Mouse (Mus musculus) lung, postnatal 14 days (tissue): ENCODE measurements at regions not wholly inside any gene's neighbourhood (a gene's known extent, or its start where the extent isn't known, plus 50 kb on each side); places are given as distances from the start of the nearest gene placed in this dataset.
"Not testable (repeated sequence)": the region's sequence is repeated elsewhere in the genome, so short reads cannot be mapped to it uniquely, and the experiment has no call there.

ENCODE experiments used
- DNase-seq: peaks from one replicate; pipeline ENCODE4 v3.0.0; 2021

GRCm38 (mm10) chr3:7079073-7079472 lies 458.8 kb upstream of the 1700008P02Rik start:
- no peak for DNase-seq

DNA sequence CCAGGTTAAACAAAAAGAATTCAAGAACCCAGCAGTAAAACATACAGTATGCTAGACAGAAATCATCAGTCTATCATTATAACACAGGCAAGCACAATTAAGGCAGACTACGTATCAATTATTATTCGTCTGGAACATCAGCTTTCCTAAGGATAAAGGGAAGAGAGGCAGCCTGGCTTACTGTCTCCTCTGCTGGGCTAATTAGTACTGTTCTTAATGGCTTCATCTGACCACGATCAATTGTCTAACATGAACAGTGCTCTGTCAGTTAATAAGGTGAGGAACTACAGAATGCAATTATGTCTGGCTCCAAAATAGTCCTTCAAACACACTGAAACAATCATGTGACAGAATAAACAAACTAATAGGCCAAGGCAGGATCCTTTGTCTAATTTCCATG lies 456.6 kb upstream of the 1700008P02Rik start:
- DNase-seq, result no peak

GRCm38 (mm10) chr3:7074488-7074887 lies 454.2 kb upstream of the 1700008P02Rik start:
- DNase-seq, result no peak

DNA sequence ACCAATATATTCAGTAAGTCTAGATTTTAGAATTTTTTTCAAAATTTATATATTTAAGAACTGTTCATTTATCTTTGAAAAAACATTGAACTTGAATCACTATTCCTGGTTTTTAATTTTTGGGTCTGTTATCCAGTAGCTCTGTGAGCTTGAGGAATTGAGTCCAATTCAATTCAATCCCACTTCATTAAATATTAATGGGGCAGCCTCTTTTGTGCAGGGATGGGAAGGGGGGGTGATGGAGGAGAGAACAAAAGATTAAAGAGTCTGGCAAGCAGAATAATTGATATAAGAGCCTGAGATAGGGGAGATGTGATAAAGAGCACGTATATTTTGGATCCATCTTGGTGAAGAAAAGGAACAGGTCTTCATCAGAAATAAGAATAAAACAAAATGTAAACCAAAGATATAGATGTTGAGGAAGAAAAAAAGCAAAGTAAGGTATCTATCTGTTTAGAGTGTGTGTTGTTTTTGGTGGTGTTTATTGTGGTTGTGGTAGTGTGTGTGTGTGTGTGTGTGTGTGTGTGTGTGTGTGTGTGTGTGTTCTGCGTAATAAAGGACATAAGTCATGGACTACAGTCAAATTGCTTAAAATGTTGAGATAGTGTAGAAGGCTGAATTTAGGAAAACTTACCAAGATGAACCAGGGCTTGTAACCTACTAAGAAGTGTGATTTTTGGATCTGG lies 421.3 kb upstream of the 1700008P02Rik start:
- no peak for DNase-seq

GRCm38 (mm10) chr3:7035833-7036232 lies 415.6 kb upstream of the 1700008P02Rik start:
- DNase-seq, result no peak

DNA sequence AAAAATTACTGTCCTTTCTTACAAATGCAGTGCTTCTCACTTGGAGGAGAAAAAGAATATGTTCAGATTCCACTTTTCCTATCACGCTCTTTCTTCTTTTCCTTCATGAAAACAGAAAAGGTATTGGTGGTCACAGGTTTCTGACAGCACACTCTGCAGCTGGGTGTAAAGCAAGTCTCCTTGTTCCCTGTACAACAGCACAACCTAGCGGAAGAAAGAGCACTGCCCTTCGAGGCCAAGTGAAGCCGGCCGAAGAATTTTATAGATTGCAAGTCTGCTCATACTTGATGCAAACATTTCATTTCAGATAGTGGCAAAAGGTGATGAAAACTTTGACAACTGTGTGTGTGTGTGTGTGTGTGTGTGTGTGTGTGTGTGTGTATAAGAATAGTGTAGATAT lies 407.6 kb upstream of the 1700008P02Rik start:
- DNase-seq, result peak; percentile 6

DNA sequence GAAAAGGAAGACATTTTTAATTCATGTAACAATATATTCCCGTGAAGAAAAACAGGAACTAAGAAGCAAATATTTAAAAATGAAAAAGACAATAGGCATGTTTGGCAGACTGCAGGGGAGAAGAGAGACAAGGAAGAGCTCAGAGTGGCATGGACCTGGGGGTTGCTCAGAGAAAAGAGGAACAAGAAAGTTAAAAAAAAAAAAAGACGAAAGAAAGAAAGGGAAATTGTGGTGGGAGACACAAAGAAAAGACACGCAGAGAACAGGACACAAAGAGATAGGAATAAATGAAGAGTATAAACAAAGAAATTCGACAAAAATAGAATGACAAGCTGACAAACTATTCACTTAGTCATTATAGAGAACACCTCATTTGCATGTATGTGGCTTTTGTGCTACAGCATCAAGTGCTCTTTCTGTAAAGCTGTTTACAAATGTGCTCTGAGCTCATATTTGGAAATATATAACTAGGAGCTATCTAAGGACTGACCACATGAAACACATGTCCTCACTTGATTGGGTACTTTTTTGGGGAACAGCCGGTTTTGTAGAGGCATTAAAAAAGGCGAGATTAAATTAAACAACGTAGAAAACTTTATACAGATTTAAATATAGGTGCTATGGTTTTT lies 394.2 kb upstream of the 1700008P02Rik start:
- DNase-seq, result no peak

GRCm38 (mm10) chr3:7013516-7013915 lies 393.3 kb upstream of the 1700008P02Rik start:
- no peak for DNase-seq

GRCm38 (mm10) chr3:7010294-7011087 lies 390.2 kb upstream of the 1700008P02Rik start:
- no peak for DNase-seq

- no peak for DNase-seq
Measured at GRCm38 (mm10) chr3:7008671-7009217, 388.5 kb upstream of the 1700008P02Rik start.

DNA sequence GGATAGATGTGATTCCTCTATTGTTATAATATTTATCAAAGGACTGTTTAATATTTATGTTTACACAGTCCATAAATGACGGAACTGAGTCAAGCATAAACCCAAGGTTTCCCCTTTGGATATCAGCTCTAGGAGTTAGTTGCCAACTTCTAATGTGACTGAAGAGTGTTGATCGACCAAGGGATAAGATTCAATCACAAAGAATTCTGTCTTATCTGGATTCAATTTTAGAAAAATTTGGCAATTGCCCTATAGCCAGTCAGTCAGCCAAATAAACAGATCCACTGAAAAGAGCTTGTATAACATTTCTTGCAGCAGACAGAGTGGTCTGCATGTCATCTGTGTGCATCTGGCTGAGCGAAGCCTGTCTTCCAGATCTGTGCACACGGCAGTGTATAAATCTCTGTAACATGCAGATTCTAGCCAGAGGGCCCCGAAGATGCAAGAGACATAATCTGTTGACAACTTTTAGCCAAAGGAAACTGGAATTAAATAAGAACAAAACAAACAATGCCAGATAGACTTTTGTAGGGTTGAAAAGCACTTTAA lies 387.6 kb upstream of the 1700008P02Rik start:
- DNase-seq, result no peak

DNA sequence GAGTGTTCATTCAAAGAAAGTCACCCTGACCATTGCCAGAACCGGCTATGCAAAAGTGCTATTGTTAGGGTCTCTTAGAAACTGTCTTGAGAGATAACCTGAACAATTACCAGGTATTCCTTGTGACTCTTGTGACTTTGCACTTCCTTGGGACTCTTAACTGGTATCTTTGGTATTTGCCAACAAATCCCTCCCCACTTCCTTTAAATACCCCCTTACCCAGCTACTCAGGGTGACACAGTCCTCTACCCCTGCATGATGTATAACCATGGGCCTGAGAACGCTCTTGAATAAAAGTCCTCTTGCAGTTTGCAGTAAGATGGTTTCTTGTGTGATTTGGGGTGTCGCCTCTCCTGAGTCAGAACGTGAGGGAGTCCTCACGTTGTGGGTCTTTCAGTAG lies 371.5 kb upstream of the 1700008P02Rik start:
- DNase-seq, result not testable (repeated sequence)

GRCm38 (mm10) chr3:6984918-6985317 lies 364.7 kb upstream of the 1700008P02Rik start:
- no peak for DNase-seq

- no peak for DNase-seq
Measured at GRCm38 (mm10) chr3:6957681-6958080, 337.4 kb upstream of the 1700008P02Rik start.

DNA sequence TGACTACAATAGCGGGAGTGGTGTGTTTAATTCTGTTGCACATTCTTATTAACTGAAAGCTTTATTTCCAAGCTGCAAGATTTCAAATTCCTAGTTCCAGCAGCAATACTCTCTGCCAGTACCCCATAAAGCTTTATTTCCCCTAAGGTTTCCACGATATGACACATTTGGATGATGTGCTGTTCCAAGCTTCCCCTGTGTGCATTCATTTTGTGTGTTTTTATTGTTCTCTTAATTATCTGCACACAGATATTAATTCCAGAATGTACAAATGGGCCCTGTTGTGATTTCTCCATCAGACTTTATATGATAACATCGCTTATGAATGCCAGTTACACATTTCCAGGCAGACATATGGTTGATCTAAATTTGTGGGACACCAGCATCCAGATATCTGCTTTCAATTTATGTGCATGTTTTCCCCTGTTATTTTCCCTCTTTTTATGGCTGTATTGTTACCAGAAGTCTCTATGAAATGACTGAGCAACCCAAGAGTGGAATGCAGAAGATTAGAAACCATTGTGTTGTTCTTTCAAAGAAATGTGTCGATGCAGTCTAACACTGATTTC lies 312.4 kb upstream of the 1700008P02Rik start:
- DNase-seq, result no peak

GRCm38 (mm10) chr3:6926737-6927136 lies 306.5 kb upstream of the 1700008P02Rik start:
- DNase-seq, result no peak

- DNase-seq, result not testable (repeated sequence)
Measured at GRCm38 (mm10) chr3:6922647-6923046, 302.4 kb upstream of the 1700008P02Rik start.

- no peak for DNase-seq
Measured at GRCm38 (mm10) chr3:6920253-6920652, 300.0 kb upstream of the 1700008P02Rik start.

DNA sequence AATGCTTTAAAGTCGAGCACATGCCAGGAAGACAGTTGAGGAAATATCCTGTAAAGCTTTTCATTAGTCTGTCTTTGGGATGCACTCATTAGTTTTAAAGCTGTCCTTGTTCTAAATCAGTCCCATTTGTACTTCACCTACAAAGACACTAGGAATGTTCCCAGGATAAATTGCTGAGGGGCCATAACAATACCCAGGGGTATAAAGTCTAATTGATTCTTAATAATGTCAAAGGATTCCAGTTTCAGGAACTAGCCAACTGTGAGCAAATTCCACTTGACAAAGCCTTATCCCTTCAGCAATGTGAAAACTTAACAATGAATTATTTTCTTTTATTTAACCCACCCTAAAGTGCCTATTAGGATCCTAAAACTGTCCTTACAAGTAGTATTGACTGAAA lies 267.7 kb upstream of the 1700008P02Rik start:
- DNase-seq, result no peak

GRCm38 (mm10) chr3:6887053-6887700 lies 266.9 kb upstream of the 1700008P02Rik start:
- no peak for DNase-seq

DNA sequence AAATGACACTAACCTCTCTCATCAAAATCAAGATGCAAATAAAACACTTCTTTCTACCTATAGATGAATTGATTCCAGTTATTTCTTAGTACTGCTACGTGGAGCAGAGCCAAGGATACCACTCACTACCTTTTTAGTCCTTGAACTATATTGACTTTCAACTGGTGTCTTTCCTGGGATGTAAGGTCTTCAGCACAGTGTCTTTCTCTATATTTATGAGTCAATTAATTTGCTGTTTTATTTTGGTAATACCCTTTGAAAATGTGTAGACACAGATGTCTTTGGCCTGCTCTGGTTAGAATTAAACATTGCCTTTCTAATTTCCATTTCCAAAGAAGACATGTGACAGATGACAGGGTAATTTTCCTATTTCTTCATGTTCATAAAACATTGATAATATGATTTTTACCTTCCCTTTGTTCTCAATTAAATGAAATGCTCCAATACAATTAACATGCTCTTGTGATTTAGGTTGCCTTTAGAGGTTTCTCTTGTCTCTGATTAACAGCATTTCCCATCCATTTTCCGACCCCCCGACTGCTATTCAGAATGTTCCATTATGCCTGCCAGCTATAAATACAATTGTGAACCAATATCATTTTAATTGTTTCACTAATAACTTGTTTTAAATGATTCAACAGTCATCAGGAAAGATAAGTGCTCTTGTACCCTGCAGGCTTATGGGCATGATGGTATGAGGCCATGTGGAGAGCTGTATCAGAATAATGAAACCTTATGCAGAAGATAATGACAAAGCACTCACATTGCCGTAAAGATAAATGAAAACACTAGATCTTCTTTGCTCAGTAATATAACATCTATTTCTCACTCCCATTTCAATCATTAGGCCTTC lies 266.2 kb upstream of the 1700008P02Rik start:
- DNase-seq, result no peak
